Mouse (Mus musculus) lung, postnatal 0 days (tissue): ENCODE data around the gene Kdm1b.

Source experiments
- CTCF ChIP-seq: IDR thresholded peaks from 2 replicates; pipeline ENCODE4 v1.5.1; 2016; ENCODE audit warnings: antibody characterized with exemption, mild to moderate bottlenecking
- EP300 ChIP-seq: IDR thresholded peaks from 2 replicates; pipeline ENCODE4 v1.6.1; 2016; ENCODE audit warnings: antibody characterized with exemption, mild to moderate bottlenecking, control low read depth

DNA sequence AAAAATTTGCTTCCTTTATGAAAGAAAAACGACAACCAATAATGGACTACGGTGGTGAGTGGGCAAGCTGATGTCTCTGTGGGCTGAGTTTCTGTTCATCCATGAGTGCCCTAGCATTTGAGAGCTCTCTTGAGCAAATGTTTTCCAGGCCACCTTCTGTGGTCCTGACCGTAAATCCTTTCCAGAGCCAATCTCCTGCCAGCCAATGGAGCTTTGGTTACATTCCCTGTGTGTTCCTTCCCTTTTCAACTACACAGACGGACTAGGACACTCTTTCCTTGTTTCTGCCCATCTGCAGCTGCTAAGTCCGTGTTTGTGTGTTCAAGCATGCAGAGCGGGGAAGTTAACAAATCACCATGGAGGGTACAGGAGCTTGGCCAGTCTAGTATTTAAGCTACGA lies 22.5 kb upstream of the Kdm1b start:
- TF ChIP-seq CTCF: no peak
- no peak for TF ChIP-seq EP300
